Mouse (Mus musculus) embryo, embryonic 10.5 days (tissue): Measurements from ENCODE around the gene Egfl6.

ENCODE experiments used
- DNase-seq: peaks from one replicate; pipeline ENCODE4 v3.0.0-alpha.2; 2015; ENCODE audit warnings: low spot score

The Egfl6 gene

GRCm38 (mm10) chrX:166516631-166517030 is 68.9 kb downstream of the Egfl6 start:
- no peak for DNase-seq

GRCm38 (mm10) chrX:166515923-166516322 is 69.6 kb downstream of the Egfl6 start:
- DNase-seq = no peak

- DNase-seq = peak; percentile 15
Observed at GRCm38 (mm10) chrX:166514035-166514434, 71.5 kb downstream of the Egfl6 start.

- DNase-seq = no peak
Observed at GRCm38 (mm10) chrX:166512071-166512470, 73.4 kb downstream of the Egfl6 start.

GRCm38 (mm10) chrX:166511107-166511506 is 74.4 kb downstream of the Egfl6 start:
- DNase-seq = no peak

GRCm38 (mm10) chrX:166509761-166510738 is 75.5 kb downstream of the Egfl6 start:
- DNase-seq = peak; percentile 94

GRCm38 (mm10) chrX:166504421-166504820 is 81.1 kb downstream of the Egfl6 start:
- DNase-seq = no peak

- DNase-seq = no peak
Observed at GRCm38 (mm10) chrX:166499496-166500190, 85.9 kb downstream of the Egfl6 start.

- DNase-seq = no peak
Observed at GRCm38 (mm10) chrX:166497771-166498170, 87.7 kb downstream of the Egfl6 start.

GRCm38 (mm10) chrX:166495052-166495451 is 90.5 kb downstream of the Egfl6 start:
- no peak for DNase-seq

- peak; percentile 95 for DNase-seq
Observed at GRCm38 (mm10) chrX:166479365-166479983, 106.0 kb downstream of the Egfl6 start, which contains the start of gene Rab9. Rab9 (minus strand) TSS chrX:166479867.

GRCm38 (mm10) chrX:166478631-166479364 is 106.7 kb downstream of the Egfl6 start:
- peak; percentile 22 for DNase-seq

- DNase-seq = no peak
Observed at GRCm38 (mm10) chrX:166477393-166477792, 108.1 kb downstream of the Egfl6 start.
